Mouse (Mus musculus): Measurements from ENCODE around the gene Timm10. TPM values are rescaled to one million over a fixed set of nuclear protein-coding genes. Genes with fewer than 3 reads are reported as not detected.

Timm10 gene
- total and polyA plus RNA-seq, 2 experiments from 2014 or later = 117 to 129 TPM

GRCm38 (mm10) chr2:84859991-84860780 lies 33.4 kb downstream of the Timm10 start:
- DNase-seq (ENCODE audit: low spot score) = no peak
- Histone ChIP-seq H3K4me3 (ENCODE audit: low read depth, low read length) (no peak overlapping the region), H3K36me3 (replicated peaks; ENCODE audit: control insufficient read depth, insufficient read depth, low read length) (peaks cover 15% of the 10 kb centered on the region), H3K4me2 (ENCODE audit: low read depth, low read length) (no peak overlapping the region), H3K27me3 (ENCODE audit: control insufficient read depth, insufficient read depth, low read length) (peaks cover 6% of the 10 kb centered on the region), H3K27ac (ENCODE audit: low read depth) (no peak overlapping the region), H3K9me3 (replicated peaks; ENCODE audit: control insufficient read depth, low read length) (no peaks in the 10 kb centered on the region), H3K9ac (replicated peaks; ENCODE audit: low read depth, low read length) (no peak overlapping the region), H3K4me1 (ENCODE audit: control insufficient read depth, insufficient read depth) (no peaks in the 10 kb centered on the region)
- WGBS = 82% methylated on average over 7 of the region's 7 CpGs
- TF ChIP-seq CTCF (IDR thresholded peaks at IDR 0.05; ENCODE audit: low read depth) (no peak), EP300 (IDR thresholded peaks at IDR 0.05; ENCODE audit: low read depth) (no peak)
- ATAC-seq (ENCODE audit: insufficient read depth, low read depth) = no peak

DNA sequence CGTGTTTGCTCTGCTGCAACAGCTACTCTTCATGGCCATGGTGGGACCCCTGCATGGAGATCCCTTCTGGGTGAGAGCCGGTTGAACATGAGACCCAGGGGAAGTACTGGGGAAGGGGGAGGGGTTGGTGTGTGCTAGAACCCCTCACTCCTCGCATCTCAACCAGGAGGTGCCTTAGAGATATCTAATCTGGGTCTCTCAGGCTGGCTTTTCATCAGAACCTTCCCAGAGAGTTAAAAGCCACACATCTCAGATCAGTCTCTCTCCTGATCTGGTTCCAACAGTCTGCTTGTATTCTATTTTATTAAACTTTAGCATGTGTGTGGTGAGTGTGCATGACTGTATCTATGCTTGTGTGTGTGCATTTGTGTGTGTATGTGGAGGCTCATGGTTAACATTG lies 34.6 kb downstream of the Timm10 start:
- Histone ChIP-seq H3K4me3 (ENCODE audit: low read depth, low read length) (no peak overlapping the region), H3K9me3 (replicated peaks; ENCODE audit: control insufficient read depth, low read length) (no peaks in the 10 kb centered on the region), H3K4me2 (ENCODE audit: low read depth, low read length) (no peak overlapping the region), H3K4me1 (ENCODE audit: control insufficient read depth, insufficient read depth) (peaks cover 7% of the 10 kb centered on the region), H3K27me3 (ENCODE audit: control insufficient read depth, insufficient read depth, low read length) (peaks cover 18% of the 10 kb centered on the region), H3K36me3 (replicated peaks; ENCODE audit: control insufficient read depth, insufficient read depth, low read length) (peaks cover 14% of the 10 kb centered on the region), H3K9ac (replicated peaks; ENCODE audit: low read depth, low read length) (no peak overlapping the region), H3K27ac (ENCODE audit: low read depth) (no peak overlapping the region)
- no peak for DNase-seq (ENCODE audit: low spot score)
- ATAC-seq (ENCODE audit: insufficient read depth, low read depth) = no peak
- TF ChIP-seq CTCF (IDR thresholded peaks at IDR 0.05; ENCODE audit: low read depth) (no peak), EP300 (IDR thresholded peaks at IDR 0.05; ENCODE audit: low read depth) (no peak)
- 77% methylated on average over 3 of the region's 3 CpGs for WGBS

GRCm38 (mm10) chr2:84862231-84862630 lies 35.4 kb downstream of the Timm10 start:
- no peak overlapping the region for H3K4me3 ChIP-seq (ENCODE audit: low read depth, low read length)
- ATAC-seq (ENCODE audit: insufficient read depth, low read depth) (no peak), DNase-seq (ENCODE audit: low spot score) (no peak)
- H3K4me1 ChIP-seq (ENCODE audit: control insufficient read depth, insufficient read depth) = peaks cover 7% of the 10 kb centered on the region
- no peak overlapping the region for H3K27ac ChIP-seq (ENCODE audit: low read depth)
- H3K36me3 ChIP-seq (replicated peaks; ENCODE audit: control insufficient read depth, insufficient read depth, low read length) = peaks cover 10% of the 10 kb centered on the region
- no peaks in the 10 kb centered on the region for H3K9me3 ChIP-seq (replicated peaks; ENCODE audit: control insufficient read depth, low read length)
- H3K27me3 ChIP-seq (ENCODE audit: control insufficient read depth, insufficient read depth, low read length) = peaks cover 26% of the 10 kb centered on the region
- WGBS = 68% methylated on average over 3 of the region's 3 CpGs
- H3K9ac ChIP-seq (replicated peaks; ENCODE audit: low read depth, low read length) = no peak overlapping the region
- H3K4me2 ChIP-seq (ENCODE audit: low read depth, low read length) = no peak overlapping the region
- no peak for TF ChIP-seq CTCF (IDR thresholded peaks at IDR 0.05; ENCODE audit: low read depth)
- no peak for TF ChIP-seq EP300 (IDR thresholded peaks at IDR 0.05; ENCODE audit: low read depth)

- H3K27me3 ChIP-seq (ENCODE audit: control insufficient read depth, insufficient read depth, low read length) = peaks cover 59% of the 10 kb centered on the region
- no peak for DNase-seq (ENCODE audit: low spot score)
- peak overlapping the region; percentile 52 for H3K4me2 ChIP-seq (ENCODE audit: low read depth, low read length)
- no peak overlapping the region for H3K27ac ChIP-seq (ENCODE audit: low read depth)
- TF ChIP-seq CTCF (IDR thresholded peaks at IDR 0.05; ENCODE audit: low read depth) (peak; percentile 68), EP300 (IDR thresholded peaks at IDR 0.05; ENCODE audit: low read depth) (no peak)
- no peaks in the 10 kb centered on the region for H3K9me3 ChIP-seq (replicated peaks; ENCODE audit: control insufficient read depth, low read length)
- peak; percentile 40 for ATAC-seq (ENCODE audit: insufficient read depth, low read depth)
- no peak overlapping the region for H3K9ac ChIP-seq (replicated peaks; ENCODE audit: low read depth, low read length)
- peaks cover 7% of the 10 kb centered on the region for H3K4me1 ChIP-seq (ENCODE audit: control insufficient read depth, insufficient read depth)
- H3K36me3 ChIP-seq (replicated peaks; ENCODE audit: control insufficient read depth, insufficient read depth, low read length) = peaks cover 6% of the 10 kb centered on the region
- WGBS = 2% methylated on average over 47 of the region's 47 CpGs
- H3K4me3 ChIP-seq (ENCODE audit: low read depth, low read length) = peak overlapping the region; percentile 30
Measured at GRCm38 (mm10) chr2:84865616-84866571, 39.1 kb downstream of the Timm10 start.

- 13% methylated on average over 5 of the region's 5 CpGs for WGBS
Measured at GRCm38 (mm10) chr2:84868521-84868943, 41.7 kb downstream of the Timm10 start.

More at GRCm38 (mm10) chr2:84868521-84868943, 41.7 kb downstream of the Timm10 start:
- Histone ChIP-seq H3K27me3 (ENCODE audit: control insufficient read depth, insufficient read depth, low read length) (peaks cover 86% of the 10 kb centered on the region), H3K27ac (ENCODE audit: low read depth) (no peak overlapping the region), H3K4me3 (ENCODE audit: low read depth, low read length) (no peak overlapping the region), H3K36me3 (replicated peaks; ENCODE audit: control insufficient read depth, insufficient read depth, low read length) (no peaks in the 10 kb centered on the region), H3K4me1 (ENCODE audit: control insufficient read depth, insufficient read depth) (peaks cover 7% of the 10 kb centered on the region), H3K9me3 (replicated peaks; ENCODE audit: control insufficient read depth, low read length) (no peaks in the 10 kb centered on the region), H3K4me2 (ENCODE audit: low read depth, low read length) (no peak overlapping the region), H3K9ac (replicated peaks; ENCODE audit: low read depth, low read length) (no peak overlapping the region)
- peak; percentile 39 for DNase-seq (ENCODE audit: low spot score)
- no peak for ATAC-seq (ENCODE audit: insufficient read depth, low read depth)
- TF ChIP-seq CTCF (IDR thresholded peaks at IDR 0.05; ENCODE audit: low read depth) = peak; percentile 75
- TF ChIP-seq EP300 (IDR thresholded peaks at IDR 0.05; ENCODE audit: low read depth) = no peak
